In genomic region chr11:107011669-107012323, GRCm38 (mm10) we compare ENCODE assay signal across 8 mouse cellular contexts. TPM values are rescaled to one million over a fixed set of nuclear protein-coding genes. Genes with fewer than 3 reads are reported as not detected.
DNase-seq lines count a peak whose midpoint lies in the region; ATAC-seq lines count a peak whose summit lies in the region.

No protein-coding gene starts in this region.

- WGBS in embryonic facial prominence, embryonic 14.5 days = 26% methylated on average over 18 of the region's 18 CpGs
- 24% methylated on average over 18 of the region's 18 CpGs for WGBS in intestine, embryonic 14.5 days
- WGBS in midbrain, embryonic 13.5 days = 46% methylated on average over 18 of the region's 18 CpGs

- peak overlapping the region; percentile 71 for H3K4me2 ChIP-seq in embryonic facial prominence, embryonic 14.5 days (ENCODE audit: low read depth, low read length)
- H3K4me2 ChIP-seq in intestine, embryonic 14.5 days (ENCODE audit: low read length) = peak overlapping the region; percentile 50
- peak overlapping the region; percentile 56 for H3K4me2 ChIP-seq in midbrain, embryonic 13.5 days (replicated peaks)

- H3K9ac ChIP-seq in embryonic facial prominence, embryonic 14.5 days (ENCODE audit: low read depth, low read length) = peak overlapping the region; percentile 81
- peak overlapping the region; percentile 59 for H3K9ac ChIP-seq in intestine, embryonic 14.5 days (ENCODE audit: low read length)
- peak overlapping the region; percentile 70 for H3K9ac ChIP-seq in midbrain, embryonic 13.5 days (replicated peaks)

- DNase-seq in lung, adult 18-20 months = peak; percentile 31 to 34
- DNase-seq in lung, postnatal 25 days (ENCODE audit: low spot score) = no peak
- no peak for DNase-seq in embryonic facial prominence, embryonic 14.5 days (ENCODE audit: low spot score)
- peak; percentile 51 for DNase-seq in intestine, embryonic 14.5 days (ENCODE audit: low spot score)
- DNase-seq in layer of hippocampus, adult 9-10 months (ENCODE audit: low spot score) = no peak
- no peak for DNase-seq in ovary, adult 18-20 months (ENCODE audit: low spot score)
- no peak for DNase-seq in urinary bladder, postnatal 4 days (ENCODE audit: low spot score in 2 of 2)

- no peaks in the 10 kb centered on the region for H3K36me3 ChIP-seq in embryonic facial prominence, embryonic 14.5 days (ENCODE audit: control insufficient read depth, insufficient read depth, low read length)
- no peaks in the 10 kb centered on the region for H3K36me3 ChIP-seq in intestine, embryonic 14.5 days (ENCODE audit: control insufficient read depth, insufficient read depth, low read length)
- no peaks in the 10 kb centered on the region for H3K36me3 ChIP-seq in midbrain, embryonic 13.5 days

- no peaks in the 10 kb centered on the region for H3K27me3 ChIP-seq in embryonic facial prominence, embryonic 14.5 days (replicated peaks; ENCODE audit: control insufficient read depth, insufficient read depth, low read length)
- no peaks in the 10 kb centered on the region for H3K27me3 ChIP-seq in intestine, embryonic 14.5 days (replicated peaks; ENCODE audit: control insufficient read depth, insufficient read depth, low read length)
- no peaks in the 10 kb centered on the region for H3K27me3 ChIP-seq in midbrain, embryonic 13.5 days

- ATAC-seq in embryonic facial prominence, embryonic 14.5 days (ENCODE audit: low read depth) = no peak
- no peak for ATAC-seq in intestine, embryonic 14.5 days (replicated peaks; ENCODE audit: low FRiP score, low TSS enrichment, low read depth)
- no peak for ATAC-seq in midbrain, embryonic 13.5 days

- H3K27ac ChIP-seq in embryonic facial prominence, embryonic 14.5 days (replicated peaks; ENCODE audit: low read depth, low read length) = peak overlapping the region; percentile 98
- peak overlapping the region; percentile 87 for H3K27ac ChIP-seq in intestine, embryonic 14.5 days (ENCODE audit: low read depth)
- H3K27ac ChIP-seq in midbrain, embryonic 13.5 days = peak overlapping the region; percentile 90

- peak overlapping the region; percentile 60 for H3K4me3 ChIP-seq in embryonic facial prominence, embryonic 14.5 days (ENCODE audit: low read depth, low read length)
- peak overlapping the region; percentile 45 for H3K4me3 ChIP-seq in intestine, embryonic 14.5 days (ENCODE audit: low read depth, low read length)
- H3K4me3 ChIP-seq in midbrain, embryonic 13.5 days (replicated peaks) = peak overlapping the region; percentile 54

- H3K4me1 ChIP-seq in embryonic facial prominence, embryonic 14.5 days (ENCODE audit: control insufficient read depth, insufficient read depth, low read length) = peaks cover 6% of the 10 kb centered on the region; the same call in 1 of the 2 replicates
- peaks cover 9% of the 10 kb centered on the region for H3K4me1 ChIP-seq in intestine, embryonic 14.5 days (replicated peaks; ENCODE audit: control insufficient read depth, insufficient read depth, low read length)
- peaks cover 10% of the 10 kb centered on the region for H3K4me1 ChIP-seq in midbrain, embryonic 13.5 days (replicated peaks)

- H3K9me3 ChIP-seq in embryonic facial prominence, embryonic 14.5 days (ENCODE audit: control insufficient read depth, low read length) = no peaks in the 10 kb centered on the region
- no peaks in the 10 kb centered on the region for H3K9me3 ChIP-seq in intestine, embryonic 14.5 days (ENCODE audit: control insufficient read depth, low read length)
- no peaks in the 10 kb centered on the region for H3K9me3 ChIP-seq in midbrain, embryonic 13.5 days

RNA-seq across cellular contexts. Expression of gene Kpna2, which starts 12.5 kb away (rescaled TPM):
- 294 and 347 TPM in 2 replicates for polyA plus RNA-seq in embryonic facial prominence, embryonic 14.5 days (2014; fragmentation: Nextera tagmentation; extraction: Ambion mirVana)
- polyA plus RNA-seq in intestine, embryonic 14.5 days (2014; fragmentation: Nextera tagmentation; extraction: Ambion mirVana) = 416 and 452 TPM in 2 replicates
- polyA plus RNA-seq in midbrain, embryonic 13.5 days (2015; fragmentation: Nextera tagmentation; extraction: Ambion mirVana) = 288 and 305 TPM in 2 replicates

RNA-seq across cellular contexts. Expression of gene 1810010H24Rik, which starts 13.7 kb away (rescaled TPM):
- polyA plus RNA-seq in embryonic facial prominence, embryonic 14.5 days (2014; fragmentation: Nextera tagmentation; extraction: Ambion mirVana) = 4.1 and 4.3 TPM in 2 replicates
- 1.8 and 2.9 TPM in 2 replicates for polyA plus RNA-seq in intestine, embryonic 14.5 days (2014; fragmentation: Nextera tagmentation; extraction: Ambion mirVana)
- 4.6 and 5.6 TPM in 2 replicates for polyA plus RNA-seq in midbrain, embryonic 13.5 days (2015; fragmentation: Nextera tagmentation; extraction: Ambion mirVana)

Comparison
In these comparisons a context has a peak if more than half of its experiments do, and no peak if none do; other contexts are left out.
1. DNase-seq: peak in lung, adult 18-20 months (2 of 2) and intestine, embryonic 14.5 days (single experiment); none in lung, postnatal 25 days (single experiment), embryonic facial prominence, embryonic 14.5 days (single experiment), layer of hippocampus, adult 9-10 months (single experiment), ovary, adult 18-20 months (single experiment) and urinary bladder, postnatal 4 days (0 of 2).
2. Peak in every context shown above with its lines, with median percentiles within 50 percentile points of each other: H3K27ac ChIP-seq, H3K4me2 ChIP-seq, H3K4me3 ChIP-seq and H3K9ac ChIP-seq.